Mouse (Mus musculus): ENCODE results near the gene Gatm. TPM values are rescaled to one million over a fixed set of nuclear protein-coding genes. Genes with fewer than 3 reads are reported as not detected.
A peak's percentile ranks its signal among the peaks of the same experiment; 100 is the strongest.

The Gatm gene
- polyA plus RNA-seq, 1 experiment from 2014 or later: 13.2 TPM

MicroRNAs within 50 kb of the gene (microRNA counts, 519-probe panel; counts per million panel counts)
- not detected for microRNA mmu-miR-147

Small RNA genes lying within 50 kb of the gene (microRNA-seq; reads per million reads assigned to microRNA genes)
- 9.8 reads per million, percentile 39 among the genes with 10 or more reads in this experiment for gene Mir147

Other genes with a start within 250 kb of the Gatm start
- gene Shf, start 242.1 kb downstream of the Gatm start, polyA plus RNA-seq (2014; fragmentation: Nextera tagmentation; extraction: Ambion mirVana): 3.6 and 4.9 TPM in 2 replicates
- 38.0 and 38.2 TPM in 2 replicates for gene Slc28a2, start 184.8 kb downstream of the Gatm start, polyA plus RNA-seq (2014; fragmentation: Nextera tagmentation; extraction: Ambion mirVana)
- gene Gm14085, start 126.4 kb downstream of the Gatm start, polyA plus RNA-seq (2014; fragmentation: Nextera tagmentation; extraction: Ambion mirVana): 0.08 and 0.32 TPM in 2 replicates
- 3.2 and 5.2 TPM in 2 replicates for gene AA467197, start 25.7 kb upstream of the Gatm start, polyA plus RNA-seq (2014; fragmentation: Nextera tagmentation; extraction: Ambion mirVana)
- 13.7 and 14.6 TPM in 2 replicates for gene Slc30a4, start 91.4 kb upstream of the Gatm start, polyA plus RNA-seq (2014; fragmentation: Nextera tagmentation; extraction: Ambion mirVana)
- 49.6 and 53.9 TPM in 2 replicates for gene Bloc1s6, start 127.2 kb upstream of the Gatm start, polyA plus RNA-seq (2014; fragmentation: Nextera tagmentation; extraction: Ambion mirVana)
- 13.9 and 17.7 TPM in 2 replicates for gene Sqor, start 153.9 kb upstream of the Gatm start, polyA plus RNA-seq (2014; fragmentation: Nextera tagmentation; extraction: Ambion mirVana)